Comparison of ENCODE assay signal across 8 mouse cellular contexts in genomic region chr2:152626774-152627591, GRCm38 (mm10). TPM values are rescaled to one million over a fixed set of nuclear protein-coding genes. Genes with fewer than 3 reads are reported as not detected.
DNase-seq lines count a peak whose midpoint lies in the region; ATAC-seq lines count a peak whose summit lies in the region.

TSS of gene Rem1 (plus strand) at chr2:152626951.

- H3K4me1 ChIP-seq in embryonic facial prominence, embryonic 10.5 days: peaks cover 20% of the 10 kb centered on the region
- peaks cover 14% of the 10 kb centered on the region for H3K4me1 ChIP-seq in heart, embryonic 15.5 days (replicated peaks)
- H3K4me1 ChIP-seq in limb, embryonic 13.5 days: peaks cover 15% of the 10 kb centered on the region
- peaks cover 24% of the 10 kb centered on the region for H3K4me1 ChIP-seq in midbrain, embryonic 15.5 days

- H3K9me3 ChIP-seq in embryonic facial prominence, embryonic 10.5 days: no peaks in the 10 kb centered on the region
- no peaks in the 10 kb centered on the region for H3K9me3 ChIP-seq in heart, embryonic 15.5 days (replicated peaks)
- no peaks in the 10 kb centered on the region for H3K9me3 ChIP-seq in limb, embryonic 13.5 days
- no peaks in the 10 kb centered on the region for H3K9me3 ChIP-seq in midbrain, embryonic 15.5 days

- WGBS in embryonic facial prominence, embryonic 10.5 days: 1% methylated on average over 59 of the region's 59 CpGs
- 2% methylated on average over 59 of the region's 59 CpGs for WGBS in heart, embryonic 15.5 days
- 2% methylated on average over 59 of the region's 59 CpGs for WGBS in limb, embryonic 13.5 days
- WGBS in midbrain, embryonic 15.5 days: 2% methylated on average over 59 of the region's 59 CpGs

- H3K4me2 ChIP-seq in heart, embryonic 15.5 days: peak within 1 kb of the TSS; percentile 85
- peak within 1 kb of the TSS; percentile 86 for H3K4me2 ChIP-seq in limb, embryonic 13.5 days (replicated peaks)
- H3K4me2 ChIP-seq in midbrain, embryonic 15.5 days: peak within 1 kb of the TSS; percentile 55

- peak within 1 kb of the TSS; percentile 60 for H3K4me3 ChIP-seq in embryonic facial prominence, embryonic 10.5 days
- H3K4me3 ChIP-seq in heart, embryonic 15.5 days: peak within 1 kb of the TSS; percentile 49
- H3K4me3 ChIP-seq in limb, embryonic 13.5 days: peak within 1 kb of the TSS; percentile 50
- peak within 1 kb of the TSS; percentile 32 for H3K4me3 ChIP-seq in midbrain, embryonic 15.5 days

- no peaks in the 10 kb centered on the region for H3K36me3 ChIP-seq in embryonic facial prominence, embryonic 10.5 days (replicated peaks)
- H3K36me3 ChIP-seq in heart, embryonic 15.5 days: no peaks in the 10 kb centered on the region
- no peaks in the 10 kb centered on the region for H3K36me3 ChIP-seq in limb, embryonic 13.5 days
- no peaks in the 10 kb centered on the region for H3K36me3 ChIP-seq in midbrain, embryonic 15.5 days (replicated peaks)

- H3K9ac ChIP-seq in heart, embryonic 15.5 days: peak within 1 kb of the TSS; percentile 58
- peak within 1 kb of the TSS; percentile 67 for H3K9ac ChIP-seq in limb, embryonic 13.5 days
- H3K9ac ChIP-seq in midbrain, embryonic 15.5 days: peak within 1 kb of the TSS; percentile 31

- peak; percentile 48 for DNase-seq in adrenal gland, postnatal 10 days
- DNase-seq in embryonic facial prominence, embryonic 10.5 days (ENCODE audit: low spot score): peak; percentile 70
- DNase-seq in cerebellum, postnatal 14 days: no peak
- DNase-seq in left cerebral cortex, postnatal 36 days (ENCODE audit: low spot score in 2 of 2): no peak

- H3K27ac ChIP-seq in embryonic facial prominence, embryonic 10.5 days (replicated peaks): no peak within 1 kb of the TSS; the same call in 1 of the 2 replicates
- peak within 1 kb of the TSS; percentile 49 for H3K27ac ChIP-seq in heart, embryonic 15.5 days
- H3K27ac ChIP-seq in limb, embryonic 13.5 days: no peak within 1 kb of the TSS
- H3K27ac ChIP-seq in midbrain, embryonic 15.5 days: no peak within 1 kb of the TSS

- intact Hi-C loops in left cerebral cortex, postnatal 36 days (cut with DNase I): no loop called here

- H3K27me3 ChIP-seq in embryonic facial prominence, embryonic 10.5 days (replicated peaks; ENCODE audit: low read depth, poor library complexity, severe bottlenecking): peaks cover 80% of the 10 kb centered on the region
- peaks cover 33% of the 10 kb centered on the region for H3K27me3 ChIP-seq in heart, embryonic 15.5 days
- H3K27me3 ChIP-seq in limb, embryonic 13.5 days: peaks cover 59% of the 10 kb centered on the region
- H3K27me3 ChIP-seq in midbrain, embryonic 15.5 days (replicated peaks): peaks cover 33% of the 10 kb centered on the region

- peak; percentile 77 for ATAC-seq in heart, embryonic 15.5 days (replicated peaks; ENCODE audit: insufficient number of reproducible peaks, insufficient read depth, low FRiP score, low read depth)
- ATAC-seq in limb, embryonic 13.5 days (ENCODE audit: low FRiP score, low read depth): peak; percentile 62; the same call in 1 of the 2 replicates
- no peak for ATAC-seq in midbrain, embryonic 15.5 days (replicated peaks)
- no peak for ATAC-seq in monocyte, adult 5-6 weeks (replicated peaks; ENCODE audit: insufficient number of reproducible peaks, low FRiP score, low TSS enrichment, poor library complexity, severe bottlenecking)

RNA-seq across cellular contexts. Expression of gene Rem1, which starts in this region (rescaled TPM):
- 10 to 100 TPM in 1 of 2 experiments, 1 to 10 TPM in 1; 7.2 to 10.1 TPM for total RNA-seq in adrenal gland, postnatal 10 days (2021)
- 0.40 and 0.60 TPM in 2 replicates for polyA plus RNA-seq in embryonic facial prominence, embryonic 10.5 days (2016; fragmentation: Nextera tagmentation; extraction: Ambion mirVana)
- polyA plus RNA-seq in heart, embryonic 15.5 days (2015; fragmentation: Nextera tagmentation; extraction: Ambion mirVana): 12.1 and 12.7 TPM in 2 replicates
- polyA plus RNA-seq in limb, embryonic 13.5 days (2015; fragmentation: Nextera tagmentation; extraction: Ambion mirVana): 2.1 and 2.9 TPM in 2 replicates
- polyA plus RNA-seq in midbrain, embryonic 15.5 days (2015; fragmentation: Nextera tagmentation; extraction: Ambion mirVana): 0.30 and 0.40 TPM in 2 replicates
- total RNA-seq in monocyte, adult 5-6 weeks (2017): 0.68 to 0.75 TPM in 2 of 3 replicates, not detected in the other
- total RNA-seq in left cerebral cortex, postnatal 36 days (2021): 1 to 10 TPM in 1 of 2 experiments, under 1 TPM in 1; 0.86 to 1.4 TPM

Comparison
In these comparisons a context has a peak if more than half of its experiments do, and no peak if none do; other contexts are left out.
1. Peak in DNase-seq and H3K4me3 ChIP-seq in embryonic facial prominence, embryonic 10.5 days; RNA of the gene not detected or under 1 TPM.
2. ATAC-seq: peak in heart, embryonic 15.5 days (single experiment) and limb, embryonic 13.5 days (single experiment); none in midbrain, embryonic 15.5 days (single experiment) and monocyte, adult 5-6 weeks (single experiment).
3. Peak in every context shown above with its lines, with median percentiles within 50 percentile points of each other: H3K4me3 ChIP-seq, H3K4me2 ChIP-seq and H3K9ac ChIP-seq.